Mouse (Mus musculus) MEL (cell line): Measurements from ENCODE around the gene Jade2. TPM values are rescaled to one million over a fixed set of nuclear protein-coding genes. Genes with fewer than 3 reads are reported as not detected.

ENCODE experiments used
- DNase-seq: peaks from one replicate; pipeline ENCODE4 v3.0.0; 2011; ENCODE audit warnings: low read depth, low spot score
- H3K27ac ChIP-seq: 2 replicates; pipeline ENCODE4 v1.5.1; 2012; ENCODE audit warnings: low read depth, mild to moderate bottlenecking, control low read depth, low read length, moderate library complexity; ENCODE audit not compliant: control insufficient read depth
- H3K27me3 ChIP-seq, 2 experiments: fragments of 150-350 bp in 1 of 2; sonication (generic) in 1 of 2; 2 replicates each; pipeline ENCODE4 v1.6.1; 2012; ENCODE audit warnings: low read length in 2 of 2, mild to moderate bottlenecking in 2 of 2, improper control_type of control experiment in 1 of 2, moderate library complexity in 1 of 2; ENCODE audit not compliant: insufficient read depth in 2 of 2, control insufficient read depth in 1 of 2
- H3K36me3 ChIP-seq, 2 experiments: 2 replicates each; pipeline ENCODE4 v1.6.1; 2012 to 2014; ENCODE audit warnings: low read length in 2 of 2, improper control_type of control experiment in 1 of 2, inconsistent platforms in 1 of 2, mild to moderate bottlenecking in 1 of 2; ENCODE audit not compliant: insufficient read depth in 2 of 2, control insufficient read depth in 1 of 2
- H3K4me1 ChIP-seq, 2 experiments: fragments of 150-350 bp in 1 of 2; sonication (generic) in 1 of 2; 2 replicates each; pipeline ENCODE4 v1.6.1; 2012; ENCODE audit warnings: low read length in 2 of 2, improper control_type of control experiment in 1 of 2, mild to moderate bottlenecking in 1 of 2; ENCODE audit not compliant: insufficient read depth in 2 of 2, control insufficient read depth in 1 of 2
- H3K4me3 ChIP-seq, 2 experiments: fragments of 150-350 bp in 1 of 2; sonication (generic) in 1 of 2; 2 replicates each; pipeline ENCODE4 v1.5.1; 2012; ENCODE audit warnings: low read depth in 2 of 2, low read length in 2 of 2, mild to moderate bottlenecking in 2 of 2, moderate library complexity in 2 of 2, control low read depth in 1 of 2, improper control_type of control experiment in 1 of 2; ENCODE audit not compliant: control insufficient read depth in 1 of 2, insufficient read depth in 1 of 2
- H3K79me2 ChIP-seq: 2 replicates; pipeline ENCODE4 v1.6.1; 2012; ENCODE audit warnings: mild to moderate bottlenecking, low read length, moderate library complexity; ENCODE audit not compliant: control insufficient read depth, poor library complexity, insufficient read depth
- H3K9ac ChIP-seq: 2 replicates; pipeline ENCODE4 v1.6.1; 2012; ENCODE audit warnings: low read depth, mild to moderate bottlenecking, control low read depth, low read length, moderate library complexity; ENCODE audit not compliant: control insufficient read depth, poor library complexity, severe bottlenecking
- H3K9me3 ChIP-seq: fragments of 150-350 bp; sonication (generic); replicated peaks from 2 replicates; pipeline ENCODE4 v1.6.1; 2012; ENCODE audit warnings: mild to moderate bottlenecking, low read length, improper control_type of control experiment, moderate library complexity; ENCODE audit not compliant: insufficient read depth
- BHLHE40 ChIP-seq: IDR thresholded peaks from 2 replicates; pipeline ENCODE4 v1.6.1; 2012; ENCODE audit warnings: low read depth, mild to moderate bottlenecking, inconsistent platforms, low read length, improper control_type of control experiment, borderline replicate concordance
- CHD1 ChIP-seq: IDR thresholded peaks from 2 replicates; pipeline ENCODE4 v1.6.1; 2012; ENCODE audit warnings: low read depth, mild to moderate bottlenecking, inconsistent platforms, low read length, improper control_type of control experiment
- CHD2 ChIP-seq: IDR thresholded peaks from 2 replicates; pipeline ENCODE4 v1.6.1; 2011; ENCODE audit warnings: low read length, improper control_type of control experiment
- CTCF ChIP-seq, 3 experiments: IDR thresholded peaks in 2 of 3; conservative IDR thresholded peaks in 1 of 3; 2 replicates each; pipeline ENCODE4 v1.5.1; 2011 to 2012; ENCODE audit warnings: low read length in 3 of 3, low read depth in 2 of 3, mild to moderate bottlenecking in 2 of 3, improper control_type of control experiment in 1 of 3, inconsistent platforms in 1 of 3, mixed read lengths in 1 of 3, moderate library complexity in 1 of 3; ENCODE audit not compliant: control insufficient read depth in 1 of 3, insufficient read depth in 1 of 3, poor library complexity in 1 of 3, severe bottlenecking in 1 of 3
- ELF1 ChIP-seq: IDR thresholded peaks from 2 replicates; pipeline ENCODE4 v1.6.1; 2014; ENCODE audit warnings: low read depth, mild to moderate bottlenecking, inconsistent platforms, low read length, improper control_type of control experiment, moderate library complexity
- ETS1 ChIP-seq: IDR thresholded peaks from 2 replicates; pipeline ENCODE4 v1.6.1; 2012; ENCODE audit warnings: low read depth, mild to moderate bottlenecking, inconsistent platforms, low read length, improper control_type of control experiment, moderate library complexity
- GATA1 ChIP-seq: IDR thresholded peaks from 2 replicates; pipeline ENCODE4 v1.6.1; 2011; ENCODE audit warnings: low read depth, low read length, improper control_type of control experiment
- HCFC1 ChIP-seq: IDR thresholded peaks from 2 replicates; pipeline ENCODE4 v1.6.1; 2012; ENCODE audit warnings: low read depth, mild to moderate bottlenecking, inconsistent platforms, low read length, improper control_type of control experiment, moderate library complexity
- JUND ChIP-seq: IDR thresholded peaks from 2 replicates; pipeline ENCODE4 v1.6.1; 2011; ENCODE audit warnings: low read depth, mild to moderate bottlenecking, improper control_type of control experiment, low read length
- KAT2A ChIP-seq: conservative IDR thresholded peaks from 2 replicates; pipeline ENCODE4 v1.6.1; 2012; ENCODE audit warnings: low read depth, low read length, improper control_type of control experiment, inconsistent platforms
- MAZ ChIP-seq: IDR thresholded peaks from 2 replicates; pipeline ENCODE4 v1.6.1; 2012; ENCODE audit warnings: low read depth, mild to moderate bottlenecking, inconsistent platforms, low read length, improper control_type of control experiment
- MEF2A ChIP-seq: IDR thresholded peaks from 2 replicates; pipeline ENCODE4 v1.6.1; 2014; ENCODE audit warnings: low read depth, mild to moderate bottlenecking, inconsistent platforms, low read length, improper control_type of control experiment; ENCODE audit not compliant: poor library complexity, insufficient replicate concordance, severe bottlenecking; ENCODE audit errors: extremely low read depth
- MYB ChIP-seq: IDR thresholded peaks from 2 replicates; pipeline ENCODE4 v1.6.1; 2011; ENCODE audit warnings: mild to moderate bottlenecking, low read depth, low read length, improper control_type of control experiment
- MYC ChIP-seq: IDR thresholded peaks from 2 replicates; pipeline ENCODE4 v1.6.1; 2011; ENCODE audit warnings: low read depth, mild to moderate bottlenecking, low read length, improper control_type of control experiment, moderate library complexity
- NELFE ChIP-seq: IDR thresholded peaks from 2 replicates; pipeline ENCODE4 v1.6.1; 2011; ENCODE audit warnings: low read depth, low read length, improper control_type of control experiment
- NRF1 ChIP-seq: IDR thresholded peaks from 2 replicates; pipeline ENCODE4 v1.6.1; 2014; ENCODE audit warnings: low read depth, mild to moderate bottlenecking, inconsistent platforms, low read length, improper control_type of control experiment, moderate library complexity; ENCODE audit not compliant: poor library complexity, insufficient read depth, severe bottlenecking
- POLR2A ChIP-seq, 2 experiments: IDR thresholded peaks; 2 replicates each; pipeline ENCODE4 v1.6.1; 2011 to 2012; ENCODE audit warnings: low read length in 2 of 2, mild to moderate bottlenecking in 2 of 2, control low read depth in 1 of 2, improper control_type of control experiment in 1 of 2, low read depth in 1 of 2, moderate library complexity in 1 of 2; ENCODE audit not compliant: control insufficient read depth in 1 of 2, insufficient read depth in 1 of 2, poor library complexity in 1 of 2
- POLR2AphosphoS2 ChIP-seq: IDR thresholded peaks from 2 replicates; pipeline ENCODE4 v1.6.1; 2011; ENCODE audit warnings: low read length, improper control_type of control experiment
- RAD21 ChIP-seq: IDR thresholded peaks from 2 replicates; pipeline ENCODE4 v1.6.1; 2011; ENCODE audit warnings: mild to moderate bottlenecking, low read depth, low read length, improper control_type of control experiment
- SIN3A ChIP-seq: IDR thresholded peaks from 2 replicates; pipeline ENCODE4 v1.6.1; 2012; ENCODE audit warnings: low read length, improper control_type of control experiment, inconsistent platforms
- TAL1 ChIP-seq: IDR thresholded peaks from 2 replicates; pipeline ENCODE4 v1.6.1; 2012; ENCODE audit warnings: mild to moderate bottlenecking, inconsistent platforms, low read length, moderate library complexity, mixed read lengths
- TBP ChIP-seq: IDR thresholded peaks from 2 replicates; pipeline ENCODE4 v1.8.0; 2011; ENCODE audit warnings: low read depth, low read length, improper control_type of control experiment
- TCF12 ChIP-seq: IDR thresholded peaks from 2 replicates; pipeline ENCODE4 v1.6.1; 2014; ENCODE audit warnings: low read depth, mild to moderate bottlenecking, inconsistent platforms, low read length, improper control_type of control experiment, moderate library complexity
- UBTF ChIP-seq: IDR thresholded peaks from 2 replicates; pipeline ENCODE4 v1.6.1; 2012; ENCODE audit warnings: low read depth, mild to moderate bottlenecking, inconsistent platforms, low read length, improper control_type of control experiment, moderate library complexity, borderline replicate concordance; ENCODE audit not compliant: insufficient read depth
- USF1 ChIP-seq: IDR thresholded peaks from 2 replicates; pipeline ENCODE4 v1.6.1; 2014; ENCODE audit warnings: low read depth, mild to moderate bottlenecking, inconsistent platforms, low read length, improper control_type of control experiment, moderate library complexity
- ZKSCAN1 ChIP-seq: IDR thresholded peaks from 2 replicates; pipeline ENCODE4 v1.6.1; 2012; ENCODE audit warnings: low read depth, mild to moderate bottlenecking, inconsistent platforms, low read length, improper control_type of control experiment, moderate library complexity
- ZMIZ1 ChIP-seq: IDR thresholded peaks from 2 replicates; pipeline ENCODE4 v1.6.1; 2012; ENCODE audit warnings: low read depth, mild to moderate bottlenecking, inconsistent platforms, low read length, improper control_type of control experiment, moderate library complexity
- ZNF384 ChIP-seq: IDR thresholded peaks from 2 replicates; pipeline ENCODE4 v1.6.1; 2012; ENCODE audit warnings: low read depth, mild to moderate bottlenecking, inconsistent platforms, low read length, improper control_type of control experiment
- polyA plus RNA-seq, 2 experiments: library from polyadenylated mRNA; stranded (reverse) in 1 of 2; unstranded in 1 of 2; fragments of >175 nt in 1 of 2; fragments of >200 nt in 1 of 2; gene quantifications; 2 replicates each; pipeline versions ENCODE4 v1.2.1 to v1.2.4; 2012; ENCODE audit warnings: low replicate concordance in 2 of 2, low read depth in 1 of 2; ENCODE audit not compliant: insufficient read length in 2 of 2, insufficient read depth in 1 of 2, missing spikeins in 1 of 2
- total RNA-seq: library from RNA; depleted of rRNA; stranded (reverse); fragments of 300-350 nt; gene quantifications from 2 replicates; pipeline ENCODE4 v1.2.3, GENCODE M21; 2012

Gene Jade2
- total and polyA plus RNA-seq, 3 experiments, result 4.5 to 13.0 TPM; not detected in 1

- H3K36me3 ChIP-seq, result peaks cover 0 to 23% of the 10 kb centered on the region in 2 experiments; a peak in 3 of 4 replicates
- no peak for TF ChIP-seq NELFE
- TF ChIP-seq MYC, result no peak
- TF ChIP-seq KAT2A, result no peak
- no peak for TF ChIP-seq UBTF
- no peak for TF ChIP-seq POLR2A (IDR thresholded peaks at IDR 0.05; ENCODE audit: control insufficient read depth in 1 of 2, insufficient read depth in 1 of 2, low read depth in 1 of 2, low read length in 2 of 2, poor library complexity in 1 of 2)
- no peak for TF ChIP-seq USF1
- no peak for TF ChIP-seq MAZ
- no peak for TF ChIP-seq TBP
- no peak for TF ChIP-seq NRF1
- no peak for TF ChIP-seq GATA1
- no peak for TF ChIP-seq CHD1
- no peak for TF ChIP-seq ZNF384
- TF ChIP-seq RAD21, result no peak
- no peak for TF ChIP-seq ZMIZ1
- TF ChIP-seq TCF12, result no peak
- TF ChIP-seq MYB, result no peak
- no peak for TF ChIP-seq HCFC1
- no peak for TF ChIP-seq JUND
- TF ChIP-seq BHLHE40, result no peak
Measured at GRCm38 (mm10) chr11:51775507-51775906, 81.9 kb downstream of the Jade2 start.

GRCm38 (mm10) chr11:51768296-51768695 lies 89.2 kb downstream of the Jade2 start:
- H3K9me3 ChIP-seq, result no peaks in the 10 kb centered on the region
- H3K4me3 ChIP-seq, result no peak overlapping the region
- TF ChIP-seq CHD1 (no peak), POLR2AphosphoS2 (no peak), ELF1 (no peak), ZKSCAN1 (no peak), ETS1 (no peak), POLR2A (IDR thresholded peaks at IDR 0.05; ENCODE audit: control insufficient read depth in 1 of 2, insufficient read depth in 1 of 2, low read depth in 1 of 2, low read length in 2 of 2, poor library complexity in 1 of 2) (no peak), RAD21 (no peak), BHLHE40 (no peak), SIN3A (no peak), MEF2A (no peak), TAL1 (no peak), MYC (no peak), CHD2 (no peak), CTCF (IDR thresholded peaks at IDR 0.05 in 2 of 3, conservative IDR thresholded peaks at IDR 0.05 in 1 of 3; ENCODE audit: control insufficient read depth in 1 of 3, insufficient read depth in 1 of 3, low read depth in 2 of 3, low read length in 3 of 3, poor library complexity in 1 of 3, severe bottlenecking in 1 of 3) (no peak), KAT2A (no peak)
- DNase-seq, result no peak
- H3K79me2 ChIP-seq, result peaks cover 72% of the 10 kb centered on the region
- H3K4me1 ChIP-seq, result peaks cover 0 to 13% of the 10 kb centered on the region in 2 experiments; a peak in 3 of 4 replicates
- H3K36me3 ChIP-seq, result peaks cover 10 to 19% of the 10 kb centered on the region in 2 experiments
- H3K9ac ChIP-seq, result no peak overlapping the region
- no peak overlapping the region for H3K27ac ChIP-seq
- no peaks in the 10 kb centered on the region for H3K27me3 ChIP-seq

More at GRCm38 (mm10) chr11:51775507-51775906, 81.9 kb downstream of the Jade2 start:
- Histone ChIP-seq H3K27ac (no peak overlapping the region), H3K4me1 (no peaks in the 10 kb centered on the region; a peak in 1 of 4 replicates), H3K4me3 (no peak overlapping the region), H3K9ac (no peak overlapping the region), H3K27me3 (no peaks in the 10 kb centered on the region), H3K9me3 (no peaks in the 10 kb centered on the region), H3K79me2 (peaks cover 33% of the 10 kb centered on the region)
- DNase-seq, result no peak
